ENCODE assay signal across 10 mouse cellular contexts in the genomic region with DNA sequence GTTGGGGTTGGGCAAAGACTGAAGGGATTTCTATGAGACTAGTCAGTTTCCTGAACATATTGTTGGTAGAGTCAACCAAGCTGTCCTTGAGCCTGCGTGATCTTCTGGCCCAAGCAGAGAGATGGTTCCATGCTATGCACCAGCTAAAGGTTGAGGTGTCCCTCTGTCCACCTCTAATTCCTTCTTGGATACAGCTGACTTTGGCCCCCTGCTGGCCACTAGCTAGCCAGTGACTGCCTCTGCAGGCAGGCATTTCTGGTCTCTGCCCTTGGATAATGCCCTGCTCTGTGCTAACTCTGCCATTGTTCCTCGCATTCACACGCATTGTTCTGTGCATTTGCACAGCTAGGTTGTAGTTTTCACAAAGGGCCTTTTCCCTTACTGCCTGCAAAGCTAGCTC. TPM values are rescaled to one million over a fixed set of nuclear protein-coding genes. Genes with fewer than 3 reads are reported as not detected.
A peak's percentile ranks its signal among the peaks of the same experiment; 100 is the strongest.
DNase-seq lines count a peak whose midpoint lies in the region; ATAC-seq and TF ChIP-seq lines count a peak whose summit lies in the region.
"Had no signal": no experiment of that assay in that cellular context is flagged by ENCODE, and none has a peak within 500 bp of the region (broad histone marks: within the 10 kb centered on the region; RNA-seq: fewer than 3 reads in every experiment).

No protein-coding gene starts in this region.

- DNase-seq in cerebellum, adult 9-11 months: peak; percentile 47
- no peak for DNase-seq in left cerebral cortex, adult 2 months (ENCODE audit: extremely low spot score in 1 of 2, low spot score in 2 of 2)
- no peak for DNase-seq in left cerebral cortex, adult 11 months (ENCODE audit: low spot score)
- DNase-seq in adrenal gland, postnatal 14 days: peak; percentile 38
- DNase-seq in lung, postnatal 0 days (ENCODE audit: low spot score): peak; percentile 36
- DNase-seq in spleen, postnatal 14 days (ENCODE audit: low spot score in 2 of 2): no peak
- DNase-seq in left cerebral cortex, postnatal 4 days: no peak

- no peak overlapping the region for H3K9ac ChIP-seq in lung, postnatal 0 days (replicated peaks; ENCODE audit: low read depth)

- no peak for TF ChIP-seq EP300 in lung, postnatal 0 days (IDR thresholded peaks at IDR 0.05)

- no peaks in the 10 kb centered on the region for H3K27me3 ChIP-seq in lung, postnatal 0 days (replicated peaks; ENCODE audit: insufficient read depth, low read length)

- peaks cover 5% of the 10 kb centered on the region; the same call in 1 of the 2 replicates for H3K4me1 ChIP-seq in lung, postnatal 0 days (ENCODE audit: insufficient read depth, low read depth, low read length)

- WGBS in lung, postnatal 0 days: 82% methylated on average over 3 of the region's 3 CpGs

- H3K36me3 ChIP-seq in lung, postnatal 0 days (ENCODE audit: insufficient read depth, low read length): no peaks in the 10 kb centered on the region

- H3K4me3 ChIP-seq in left cerebral cortex, adult 2 months: no peak overlapping the region
- no peak overlapping the region for H3K4me3 ChIP-seq in lung, postnatal 0 days (ENCODE audit: low read depth, low read length)
- H3K4me3 ChIP-seq: megakaryocyte, embryonic 14.5 days had no signal

- H3K27ac ChIP-seq in left cerebral cortex, adult 2 months: no peak overlapping the region
- no peak overlapping the region for H3K27ac ChIP-seq in lung, postnatal 0 days (ENCODE audit: low read length)

- intact Hi-C loops in left cerebral cortex, adult 2 months (cut with DNase I): no loop called here
- intact Hi-C loops in left cerebral cortex, postnatal 4 days (cut with DNase I): no loop called here

- no peak overlapping the region for H3K4me2 ChIP-seq in lung, postnatal 0 days (replicated peaks; ENCODE audit: low read depth, low read length)

- no peaks in the 10 kb centered on the region for H3K9me3 ChIP-seq in lung, postnatal 0 days (ENCODE audit: low read length)
- H3K9me3 ChIP-seq: megakaryocyte, embryonic 14.5 days had no signal

- no peak for ATAC-seq in cerebellum, adult (ENCODE audit: insufficient number of reproducible peaks, low FRiP score, low TSS enrichment)
- ATAC-seq in lung, postnatal 0 days: no peak

- TF ChIP-seq CTCF in left cerebral cortex, adult 2 months (IDR thresholded peaks at IDR 0.05): peak; percentile 60
- TF ChIP-seq CTCF in lung, postnatal 0 days (IDR thresholded peaks at IDR 0.05): peak; percentile 68

RNA-seq across cellular contexts. Expression of a gene that starts 15.9 kb away (rescaled TPM):
- total RNA-seq in left cerebral cortex, adult 2 months (2021): not detected
- total RNA-seq in adrenal gland, postnatal 14 days (2021): not detected in 2 replicates
- 0.15 TPM in 1 of 2 replicates, not detected in the other for polyA plus RNA-seq in lung, postnatal 0 days (2015; fragmentation: Nextera tagmentation; extraction: Ambion mirVana)
- total RNA-seq in left cerebral cortex, postnatal 4 days (2021): not detected
- total RNA-seq: layer of hippocampus, adult 18-20 months had no signal

Comparison
In these comparisons a context has a peak if more than half of its experiments do, and no peak if none do; other contexts are left out.
1. DNase-seq: peak in cerebellum, adult 9-11 months (single experiment), adrenal gland, postnatal 14 days (single experiment) and lung, postnatal 0 days (single experiment); none in left cerebral cortex, adult 2 months (0 of 2), left cerebral cortex, adult 11 months (single experiment), spleen, postnatal 14 days (0 of 2) and left cerebral cortex, postnatal 4 days (single experiment).